Mouse (Mus musculus) erythroblast, adult 5-6 weeks (primary cell): ENCODE data around the gene Lypd1. TPM values are rescaled to one million over a fixed set of nuclear protein-coding genes. Genes with fewer than 3 reads are reported as not detected.

Experiments
- total RNA-seq, 2 experiments: library from RNA; stranded (forward) in 1 of 2; stranded (reverse) in 1 of 2; fragments of 150-400 nt in 1 of 2; fragments of 200-764, 138-1000 nt in 1 of 2; gene quantifications; 2 replicates each; pipeline versions ENCODE4 v1.2.3 to v1.2.4; 2015 to 2017; ENCODE audit warnings: low replicate concordance in 2 of 2

Lypd1 gene
- total RNA-seq, 2 experiments from 2014 or later = not detected

Other genes with a start within 250 kb of the Lypd1 start
- not detected in 2 replicates for gene Gpr39, start 236.1 kb downstream of the Lypd1 start, total RNA-seq (2015; ENCODE audit: low replicate concordance)
- not detected in 2 replicates for gene Gpr39, start 236.1 kb downstream of the Lypd1 start, total RNA-seq (2017; ENCODE audit: low replicate concordance)